ENCODE assay signal across 8 mouse cellular contexts in the genomic region with DNA sequence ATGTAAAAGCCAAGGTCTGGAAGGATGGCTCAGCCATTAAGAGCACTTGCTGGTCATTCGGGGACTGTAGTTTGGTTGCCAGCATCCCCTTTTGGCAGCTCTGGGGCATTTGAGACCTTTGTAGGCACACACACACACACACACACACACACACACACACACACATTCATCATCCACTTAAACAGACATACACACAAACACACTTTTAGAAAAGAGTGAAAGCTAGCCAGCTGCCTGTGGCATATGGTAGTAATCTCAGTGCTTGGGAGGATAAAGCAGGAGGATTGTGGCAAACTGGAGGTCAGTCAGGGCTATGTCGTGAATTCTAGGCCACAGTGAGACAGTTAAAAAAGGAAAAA. TPM values are rescaled to one million over a fixed set of nuclear protein-coding genes. Genes with fewer than 3 reads are reported as not detected.
A peak's percentile ranks its signal among the peaks of the same experiment; 100 is the strongest.
DNase-seq lines count a peak whose midpoint lies in the region; ATAC-seq and TF ChIP-seq lines count a peak whose summit lies in the region.

No protein-coding gene starts in this region.

- 50% methylated on average over 2 of the region's 2 CpGs for WGBS in thymus, adult 2 months
- WGBS in liver, embryonic 16.5 days (ENCODE audit: insufficient replicate concordance) = 24% methylated on average over 2 of the region's 2 CpGs

- no peaks in the 10 kb centered on the region for H3K9me3 ChIP-seq in erythroblast, embryonic 14.5 days (ENCODE audit: control insufficient read depth, low read length)
- H3K9me3 ChIP-seq in liver, embryonic 16.5 days (replicated peaks; ENCODE audit: control insufficient read depth, low read length) = no peaks in the 10 kb centered on the region

- no peak for ATAC-seq in erythroblast, adult 5-6 weeks (replicated peaks; ENCODE audit: low FRiP score, poor library complexity, severe bottlenecking)
- ATAC-seq in liver, embryonic 16.5 days (ENCODE audit: low read depth) = no peak

- no peak for TF ChIP-seq POLR2A in thymus, adult 2 months (IDR thresholded peaks at IDR 0.05; ENCODE audit: control insufficient read depth, extremely low read depth, insufficient read depth, low read length, poor library complexity)

- intact Hi-C loops in gastrocnemius, postnatal 36 days (cut with DNase I) = loop anchor here (10.0 kb wide), 1 partner anchor 825 kb away; no protein-coding TSS in a partner anchor

- peaks cover 93% of the 10 kb centered on the region for H3K4me1 ChIP-seq in erythroblast, embryonic 14.5 days (ENCODE audit: control insufficient read depth)
- peaks cover 28% of the 10 kb centered on the region for H3K4me1 ChIP-seq in thymus, adult 2 months (replicated peaks; ENCODE audit: control insufficient read depth, insufficient read depth, low read length)
- H3K4me1 ChIP-seq in liver, embryonic 16.5 days (ENCODE audit: control insufficient read depth, low read depth, low read length) = peaks cover 74% of the 10 kb centered on the region

- peak overlapping the region; percentile 98 for H3K4me3 ChIP-seq in erythroblast, embryonic 14.5 days (replicated peaks)
- H3K4me3 ChIP-seq in thymus, adult 2 months (ENCODE audit: control insufficient read depth, insufficient read depth, low read length) = no peak overlapping the region
- H3K4me3 ChIP-seq in liver, embryonic 16.5 days (ENCODE audit: low read depth, low read length) = peak overlapping the region; percentile 95

- TF ChIP-seq CTCF in thymus, adult 2 months (IDR thresholded peaks at IDR 0.05; ENCODE audit: borderline replicate concordance, control insufficient read depth, extremely low read depth, insufficient read depth, low read length, poor library complexity) = no peak

- H3K4me2 ChIP-seq in liver, embryonic 16.5 days (ENCODE audit: low read depth, low read length) = peak overlapping the region; percentile 99

- no peaks in the 10 kb centered on the region for H3K27me3 ChIP-seq in erythroblast, embryonic 14.5 days (ENCODE audit: control insufficient read depth)
- no peaks in the 10 kb centered on the region for H3K27me3 ChIP-seq in thymus, adult 2 months (ENCODE audit: control insufficient read depth, insufficient read depth, low read length)
- no peaks in the 10 kb centered on the region for H3K27me3 ChIP-seq in liver, embryonic 16.5 days (ENCODE audit: control insufficient read depth, insufficient read depth, low read depth, low read length)

- H3K9ac ChIP-seq in liver, embryonic 16.5 days (ENCODE audit: low read depth, low read length) = peak overlapping the region; percentile 86

- H3K27ac ChIP-seq in thymus, adult 2 months (ENCODE audit: control insufficient read depth, insufficient read depth, low read length) = 0 out of 2 replicates have a peak overlapping the region, but pooled peaks have one; percentile 5
- peak overlapping the region; percentile 95 for H3K27ac ChIP-seq in liver, embryonic 16.5 days (ENCODE audit: low read length)

- peaks cover 25% of the 10 kb centered on the region for H3K36me3 ChIP-seq in erythroblast, embryonic 14.5 days (ENCODE audit: control insufficient read depth)
- H3K36me3 ChIP-seq in thymus, adult 2 months (ENCODE audit: control insufficient read depth, insufficient read depth, low read length) = no peaks in the 10 kb centered on the region
- no peaks in the 10 kb centered on the region for H3K36me3 ChIP-seq in liver, embryonic 16.5 days (ENCODE audit: control insufficient read depth, insufficient read depth)

- no peak for DNase-seq in thymus, adult 2 months
- DNase-seq in thymus, postnatal 4 days = no peak
- DNase-seq in cerebellum, adult 11 months = no peak
- DNase-seq in gastrocnemius, postnatal 36 days = no peak
- DNase-seq in adrenal gland, adult 2 months = no peak

RNA-seq across cellular contexts. Expression of a gene that starts 0.8 kb away (rescaled TPM):
- polyA plus RNA-seq in erythroblast, embryonic 14.5 days (2012) = 0.91 and 1.2 TPM in 2 replicates
- total RNA-seq in erythroblast, adult 5-6 weeks (2015; ENCODE audit: low replicate concordance) = 13.0 and 18.6 TPM in 2 replicates
- 22.7 and 41.7 TPM in 2 replicates for total RNA-seq in erythroblast, adult 5-6 weeks (2017; ENCODE audit: low replicate concordance)
- polyA plus RNA-seq in thymus, adult 2 months (2012; rRNA removed) = 34.3 and 36.3 TPM in 2 replicates
- 19.6 TPM in 2 replicates for polyA plus RNA-seq in liver, embryonic 16.5 days (2015; fragmentation: Nextera tagmentation; extraction: Ambion mirVana)
- 10 to 100 TPM; 32.6 to 37.6 TPM for total RNA-seq in gastrocnemius, postnatal 36 days (2021)
- 10 to 100 TPM; 74.4 to 93.7 TPM for total RNA-seq in adrenal gland, adult 2 months (2021)
- polyA plus RNA-seq in adrenal gland, adult 2 months (2012; rRNA removed) = 44.5 and 61.5 TPM in 2 replicates

RNA-seq across cellular contexts. Expression of a gene that starts 49.6 kb away (rescaled TPM):
- polyA plus RNA-seq in erythroblast, embryonic 14.5 days (2012) = 3.2 and 3.8 TPM in 2 replicates
- total RNA-seq in erythroblast, adult 5-6 weeks (2015; ENCODE audit: low replicate concordance) = 1.5 and 2.7 TPM in 2 replicates
- total RNA-seq in erythroblast, adult 5-6 weeks (2017; ENCODE audit: low replicate concordance) = 1.4 and 2.8 TPM in 2 replicates
- polyA plus RNA-seq in thymus, adult 2 months (2012; rRNA removed) = 50.5 and 66.5 TPM in 2 replicates
- polyA plus RNA-seq in liver, embryonic 16.5 days (2015; fragmentation: Nextera tagmentation; extraction: Ambion mirVana) = 1.3 and 2.4 TPM in 2 replicates
- total RNA-seq in gastrocnemius, postnatal 36 days (2021) = 10 to 100 TPM; 13.5 to 14.4 TPM
- total RNA-seq in adrenal gland, adult 2 months (2021) = 10 to 100 TPM; 20.1 to 24.2 TPM
- 46.2 and 48.9 TPM in 2 replicates for polyA plus RNA-seq in adrenal gland, adult 2 months (2012; rRNA removed)

RNA-seq across cellular contexts. Expression of a gene that starts 49.8 kb away (rescaled TPM):
- polyA plus RNA-seq in erythroblast, embryonic 14.5 days (2012) = 0.01 TPM in 1 of 2 replicates, not detected in the other
- 1.0 TPM in 1 of 2 replicates, not detected in the other for total RNA-seq in erythroblast, adult 5-6 weeks (2015; ENCODE audit: low replicate concordance)
- total RNA-seq in erythroblast, adult 5-6 weeks (2017; ENCODE audit: low replicate concordance) = not detected in 2 replicates
- polyA plus RNA-seq in thymus, adult 2 months (2012; rRNA removed) = 3.6 TPM in 2 replicates
- polyA plus RNA-seq in liver, embryonic 16.5 days (2015; fragmentation: Nextera tagmentation; extraction: Ambion mirVana) = 0.80 and 0.96 TPM in 2 replicates
- total RNA-seq in gastrocnemius, postnatal 36 days (2021) = 1 to 10 TPM; 1.2 to 1.5 TPM
- total RNA-seq in adrenal gland, adult 2 months (2021) = 10 to 100 TPM; 32.5 to 56.3 TPM
- 31.8 and 34.3 TPM in 2 replicates for polyA plus RNA-seq in adrenal gland, adult 2 months (2012; rRNA removed)

RNA-seq across cellular contexts. Expression of a gene that starts 52.5 kb away (rescaled TPM):
- 15.9 and 17.2 TPM in 2 replicates for polyA plus RNA-seq in erythroblast, embryonic 14.5 days (2012)
- total RNA-seq in erythroblast, adult 5-6 weeks (2015; ENCODE audit: low replicate concordance) = 14.4 and 15.5 TPM in 2 replicates
- total RNA-seq in erythroblast, adult 5-6 weeks (2017; ENCODE audit: low replicate concordance) = 5.4 and 12.4 TPM in 2 replicates
- 186 and 252 TPM in 2 replicates for polyA plus RNA-seq in thymus, adult 2 months (2012; rRNA removed)
- polyA plus RNA-seq in liver, embryonic 16.5 days (2015; fragmentation: Nextera tagmentation; extraction: Ambion mirVana) = 90.0 and 98.0 TPM in 2 replicates
- 10 to 100 TPM; 28.3 to 29.4 TPM for total RNA-seq in gastrocnemius, postnatal 36 days (2021)
- 10 to 100 TPM; 68.8 to 91.5 TPM for total RNA-seq in adrenal gland, adult 2 months (2021)
- polyA plus RNA-seq in adrenal gland, adult 2 months (2012; rRNA removed) = 219 and 241 TPM in 2 replicates
